Mouse (Mus musculus) MEL (cell line): ENCODE data around the gene Nos1. TPM values are rescaled to one million over a fixed set of nuclear protein-coding genes. Genes with fewer than 3 reads are reported as not detected.

Experiments used
- DNase-seq: peaks from one replicate; pipeline ENCODE4 v3.0.0; 2011; ENCODE audit warnings: low read depth, low spot score
- H3K27ac ChIP-seq: 2 replicates; pipeline ENCODE4 v1.5.1; 2012; ENCODE audit warnings: low read depth, mild to moderate bottlenecking, control low read depth, low read length, moderate library complexity; ENCODE audit not compliant: control insufficient read depth
- H3K27me3 ChIP-seq, 2 experiments: fragments of 150-350 bp in 1 of 2; sonication (generic) in 1 of 2; 2 replicates each; pipeline ENCODE4 v1.6.1; 2012; ENCODE audit warnings: low read length in 2 of 2, mild to moderate bottlenecking in 2 of 2, improper control_type of control experiment in 1 of 2, moderate library complexity in 1 of 2; ENCODE audit not compliant: insufficient read depth in 2 of 2, control insufficient read depth in 1 of 2
- H3K36me3 ChIP-seq, 2 experiments: 2 replicates each; pipeline ENCODE4 v1.6.1; 2012 to 2014; ENCODE audit warnings: low read length in 2 of 2, improper control_type of control experiment in 1 of 2, inconsistent platforms in 1 of 2, mild to moderate bottlenecking in 1 of 2; ENCODE audit not compliant: insufficient read depth in 2 of 2, control insufficient read depth in 1 of 2
- H3K4me1 ChIP-seq, 2 experiments: fragments of 150-350 bp in 1 of 2; sonication (generic) in 1 of 2; 2 replicates each; pipeline ENCODE4 v1.6.1; 2012; ENCODE audit warnings: low read length in 2 of 2, improper control_type of control experiment in 1 of 2, mild to moderate bottlenecking in 1 of 2; ENCODE audit not compliant: insufficient read depth in 2 of 2, control insufficient read depth in 1 of 2
- H3K4me3 ChIP-seq, 2 experiments: fragments of 150-350 bp in 1 of 2; sonication (generic) in 1 of 2; 2 replicates each; pipeline ENCODE4 v1.5.1; 2012; ENCODE audit warnings: low read depth in 2 of 2, low read length in 2 of 2, mild to moderate bottlenecking in 2 of 2, moderate library complexity in 2 of 2, control low read depth in 1 of 2, improper control_type of control experiment in 1 of 2; ENCODE audit not compliant: control insufficient read depth in 1 of 2, insufficient read depth in 1 of 2
- H3K79me2 ChIP-seq: 2 replicates; pipeline ENCODE4 v1.6.1; 2012; ENCODE audit warnings: mild to moderate bottlenecking, low read length, moderate library complexity; ENCODE audit not compliant: control insufficient read depth, poor library complexity, insufficient read depth
- H3K9ac ChIP-seq: 2 replicates; pipeline ENCODE4 v1.6.1; 2012; ENCODE audit warnings: low read depth, mild to moderate bottlenecking, control low read depth, low read length, moderate library complexity; ENCODE audit not compliant: control insufficient read depth, poor library complexity, severe bottlenecking
- H3K9me3 ChIP-seq: fragments of 150-350 bp; sonication (generic); replicated peaks from 2 replicates; pipeline ENCODE4 v1.6.1; 2012; ENCODE audit warnings: mild to moderate bottlenecking, low read length, improper control_type of control experiment, moderate library complexity; ENCODE audit not compliant: insufficient read depth
- CHD1 ChIP-seq: IDR thresholded peaks from 2 replicates; pipeline ENCODE4 v1.6.1; 2012; ENCODE audit warnings: low read depth, mild to moderate bottlenecking, inconsistent platforms, low read length, improper control_type of control experiment
- CHD2 ChIP-seq: IDR thresholded peaks from 2 replicates; pipeline ENCODE4 v1.6.1; 2011; ENCODE audit warnings: low read length, improper control_type of control experiment
- E2F4 ChIP-seq: IDR thresholded peaks from 2 replicates; pipeline ENCODE4 v1.6.1; 2011; ENCODE audit warnings: low read depth, low read length, improper control_type of control experiment, borderline replicate concordance
- ELF1 ChIP-seq: IDR thresholded peaks from 2 replicates; pipeline ENCODE4 v1.6.1; 2014; ENCODE audit warnings: low read depth, mild to moderate bottlenecking, inconsistent platforms, low read length, improper control_type of control experiment, moderate library complexity
- GABPA ChIP-seq: IDR thresholded peaks from 2 replicates; pipeline ENCODE4 v1.6.1; 2012; ENCODE audit warnings: low read depth, mild to moderate bottlenecking, inconsistent platforms, low read length, improper control_type of control experiment, moderate library complexity
- HCFC1 ChIP-seq: IDR thresholded peaks from 2 replicates; pipeline ENCODE4 v1.6.1; 2012; ENCODE audit warnings: low read depth, mild to moderate bottlenecking, inconsistent platforms, low read length, improper control_type of control experiment, moderate library complexity
- MAX ChIP-seq: IDR thresholded peaks from 2 replicates; pipeline ENCODE4 v1.6.1; 2011; ENCODE audit warnings: low read length, improper control_type of control experiment
- MEF2A ChIP-seq: IDR thresholded peaks from 2 replicates; pipeline ENCODE4 v1.6.1; 2014; ENCODE audit warnings: low read depth, mild to moderate bottlenecking, inconsistent platforms, low read length, improper control_type of control experiment; ENCODE audit not compliant: poor library complexity, insufficient replicate concordance, severe bottlenecking; ENCODE audit errors: extremely low read depth
- MYB ChIP-seq: IDR thresholded peaks from 2 replicates; pipeline ENCODE4 v1.6.1; 2011; ENCODE audit warnings: mild to moderate bottlenecking, low read depth, low read length, improper control_type of control experiment
- MYC ChIP-seq: IDR thresholded peaks from 2 replicates; pipeline ENCODE4 v1.6.1; 2011; ENCODE audit warnings: low read depth, mild to moderate bottlenecking, low read length, improper control_type of control experiment, moderate library complexity
- NELFE ChIP-seq: IDR thresholded peaks from 2 replicates; pipeline ENCODE4 v1.6.1; 2011; ENCODE audit warnings: low read depth, low read length, improper control_type of control experiment
- POLR2A ChIP-seq, 2 experiments: IDR thresholded peaks; 2 replicates each; pipeline ENCODE4 v1.6.1; 2011 to 2012; ENCODE audit warnings: low read length in 2 of 2, mild to moderate bottlenecking in 2 of 2, control low read depth in 1 of 2, improper control_type of control experiment in 1 of 2, low read depth in 1 of 2, moderate library complexity in 1 of 2; ENCODE audit not compliant: control insufficient read depth in 1 of 2, insufficient read depth in 1 of 2, poor library complexity in 1 of 2
- RAD21 ChIP-seq: IDR thresholded peaks from 2 replicates; pipeline ENCODE4 v1.6.1; 2011; ENCODE audit warnings: mild to moderate bottlenecking, low read depth, low read length, improper control_type of control experiment
- SIN3A ChIP-seq: IDR thresholded peaks from 2 replicates; pipeline ENCODE4 v1.6.1; 2012; ENCODE audit warnings: low read length, improper control_type of control experiment, inconsistent platforms
- TAL1 ChIP-seq: IDR thresholded peaks from 2 replicates; pipeline ENCODE4 v1.6.1; 2012; ENCODE audit warnings: mild to moderate bottlenecking, inconsistent platforms, low read length, moderate library complexity, mixed read lengths
- TCF12 ChIP-seq: IDR thresholded peaks from 2 replicates; pipeline ENCODE4 v1.6.1; 2014; ENCODE audit warnings: low read depth, mild to moderate bottlenecking, inconsistent platforms, low read length, improper control_type of control experiment, moderate library complexity
- USF2 ChIP-seq, 2 experiments: IDR thresholded peaks; 2 replicates each; pipeline ENCODE4 v1.6.1; 2011 to 2012; ENCODE audit warnings: improper control_type of control experiment in 2 of 2, low read length in 2 of 2, borderline replicate concordance in 1 of 2, inconsistent platforms in 1 of 2, low read depth in 1 of 2, mild to moderate bottlenecking in 1 of 2; ENCODE audit not compliant: insufficient read depth in 1 of 2
- ZC3H11A ChIP-seq: IDR thresholded peaks from 2 replicates; pipeline ENCODE4 v1.6.1; 2012; ENCODE audit warnings: low read depth, mild to moderate bottlenecking, inconsistent platforms, low read length, improper control_type of control experiment
- ZKSCAN1 ChIP-seq: IDR thresholded peaks from 2 replicates; pipeline ENCODE4 v1.6.1; 2012; ENCODE audit warnings: low read depth, mild to moderate bottlenecking, inconsistent platforms, low read length, improper control_type of control experiment, moderate library complexity
- ZNF384 ChIP-seq: IDR thresholded peaks from 2 replicates; pipeline ENCODE4 v1.6.1; 2012; ENCODE audit warnings: low read depth, mild to moderate bottlenecking, inconsistent platforms, low read length, improper control_type of control experiment
- polyA plus RNA-seq, 2 experiments: library from polyadenylated mRNA; stranded (reverse) in 1 of 2; unstranded in 1 of 2; fragments of >175 nt in 1 of 2; fragments of >200 nt in 1 of 2; gene quantifications; 2 replicates each; pipeline versions ENCODE4 v1.2.1 to v1.2.4; 2012; ENCODE audit warnings: low replicate concordance in 2 of 2, low read depth in 1 of 2; ENCODE audit not compliant: insufficient read length in 2 of 2, insufficient read depth in 1 of 2, missing spikeins in 1 of 2
- total RNA-seq: library from RNA; depleted of rRNA; stranded (reverse); fragments of 300-350 nt; gene quantifications from 2 replicates; pipeline ENCODE4 v1.2.3, GENCODE M21; 2012

The Nos1 gene
- total and polyA plus RNA-seq, 3 experiments = 0.35 to 1.5 TPM; not detected in 1

- TF ChIP-seq POLR2A (IDR thresholded peaks at IDR 0.05; ENCODE audit: control insufficient read depth in 1 of 2, insufficient read depth in 1 of 2, low read depth in 1 of 2, low read length in 2 of 2, poor library complexity in 1 of 2) (no peak), ZNF384 (no peak), ZC3H11A (no peak), HCFC1 (no peak), E2F4 (no peak), GABPA (no peak), TAL1 (no peak), TCF12 (no peak), MAX (no peak), SIN3A (no peak), RAD21 (no peak), USF2 (IDR thresholded peaks at IDR 0.05; ENCODE audit: borderline replicate concordance in 1 of 2, insufficient read depth in 1 of 2, low read depth in 1 of 2, low read length in 2 of 2) (no peak), ZKSCAN1 (no peak), CHD1 (no peak), MYB (no peak), ELF1 (no peak), NELFE (no peak), CHD2 (no peak)
- Histone ChIP-seq H3K9ac (no peak overlapping the region), H3K36me3 (no peaks in the 10 kb centered on the region), H3K4me3 (no peak overlapping the region), H3K27ac (no peak overlapping the region), H3K9me3 (no peaks in the 10 kb centered on the region), H3K4me1 (no peaks in the 10 kb centered on the region), H3K79me2 (peaks cover 6% of the 10 kb centered on the region), H3K27me3 (no peaks in the 10 kb centered on the region)
- no peak for DNase-seq
Observed at GRCm38 (mm10) chr5:117981943-117982342, 201.1 kb downstream of the Nos1 start.

- H3K4me1 ChIP-seq = no peaks in the 10 kb centered on the region
- TF ChIP-seq USF2 (IDR thresholded peaks at IDR 0.05; ENCODE audit: borderline replicate concordance in 1 of 2, insufficient read depth in 1 of 2, low read depth in 1 of 2, low read length in 2 of 2) (no peak), MYC (no peak), MEF2A (no peak), E2F4 (no peak)
- H3K4me3 ChIP-seq = no peak overlapping the region
- H3K79me2 ChIP-seq = no peaks in the 10 kb centered on the region
- H3K27ac ChIP-seq = no peak overlapping the region
- H3K9me3 ChIP-seq = no peaks in the 10 kb centered on the region
- H3K9ac ChIP-seq = no peak overlapping the region
- H3K36me3 ChIP-seq = no peaks in the 10 kb centered on the region
- DNase-seq = no peak
- no peaks in the 10 kb centered on the region for H3K27me3 ChIP-seq
Observed at GRCm38 (mm10) chr5:117986327-117986726, 205.5 kb downstream of the Nos1 start.
